Mouse (Mus musculus) neural tube, embryonic 11.5 days (tissue): ENCODE measurements around the gene Fibp. TPM values are rescaled to one million over a fixed set of nuclear protein-coding genes. Genes with fewer than 3 reads are reported as not detected.

ENCODE experiments used
- ATAC-seq: fragments of 200-750 bp; cut with Nextera tagmentation; 2 replicates; pipeline ENCODE4 v1.8.0; 2017; ENCODE audit warnings: moderate number of reproducible peaks, mild to moderate bottlenecking, moderate TSS enrichment, moderate library complexity; ENCODE audit not compliant: insufficient read depth, low FRiP score, low TSS enrichment
- DNase-seq: peaks from one replicate; pipeline ENCODE4 v3.0.0-alpha.2; 2015; ENCODE audit warnings: low spot score
- H3K27ac ChIP-seq: fragments of 300-500 bp; sonication (generic); 2 replicates; pipeline ENCODE4 v1.5.1; 2014; ENCODE audit warnings: low read depth, mild to moderate bottlenecking, low read length
- H3K27me3 ChIP-seq: fragments of 300-500 bp; sonication (generic); 2 replicates; pipeline ENCODE4 v1.6.1; 2014; ENCODE audit warnings: mild to moderate bottlenecking, low read length, mixed read lengths; ENCODE audit not compliant: control insufficient read depth, insufficient read depth
- H3K36me3 ChIP-seq: fragments of 300-500 bp; sonication (generic); 2 replicates; pipeline ENCODE4 v1.6.1; 2014; ENCODE audit warnings: mild to moderate bottlenecking, low read length, moderate library complexity, mixed read lengths; ENCODE audit not compliant: control insufficient read depth, insufficient read depth
- H3K4me1 ChIP-seq: fragments of 300-500 bp; sonication (generic); 2 replicates; pipeline ENCODE4 v1.6.1; 2014; ENCODE audit warnings: low read length, mixed read lengths; ENCODE audit not compliant: control insufficient read depth, insufficient read depth
- H3K4me2 ChIP-seq: fragments of 300-500 bp; sonication (generic); 2 replicates; pipeline ENCODE4 v1.6.1; 2014; ENCODE audit warnings: low read depth, mild to moderate bottlenecking, moderate library complexity
- H3K4me3 ChIP-seq: fragments of 300-500 bp; sonication (generic); 2 replicates; pipeline ENCODE4 v1.5.1; 2014; ENCODE audit warnings: low read depth, low read length
- H3K9ac ChIP-seq: fragments of 300-500 bp; sonication (generic); 2 replicates; pipeline ENCODE4 v1.6.1; 2014; ENCODE audit warnings: mild to moderate bottlenecking, low read length
- H3K9me3 ChIP-seq: fragments of 300-500 bp; sonication (generic); 2 replicates; pipeline ENCODE4 v1.6.1; 2016; ENCODE audit warnings: low read length; ENCODE audit not compliant: control insufficient read depth
- WGBS: fragments of 180-500 bp; shearing (Covaris S2); extraction: QIAGEN DNeasy Blood & Tissue Kit; methylation state at CpG from one replicate; pipeline ENCODE4 v1.1.7; 2014; 5-methylcytosine and 5-hydroxymethylcytosine counted together
- polyA plus RNA-seq: library from polyadenylated mRNA; unstranded; fragments of >200 nt; fragmentation: Nextera tagmentation; extraction: Ambion mirVana; gene quantifications from 2 replicates; pipeline ENCODE4 v1.2.1, GENCODE M21; 2014

Gene Fibp
- polyA plus RNA-seq, 1 experiment from 2014 or later = 119 TPM

DNA sequence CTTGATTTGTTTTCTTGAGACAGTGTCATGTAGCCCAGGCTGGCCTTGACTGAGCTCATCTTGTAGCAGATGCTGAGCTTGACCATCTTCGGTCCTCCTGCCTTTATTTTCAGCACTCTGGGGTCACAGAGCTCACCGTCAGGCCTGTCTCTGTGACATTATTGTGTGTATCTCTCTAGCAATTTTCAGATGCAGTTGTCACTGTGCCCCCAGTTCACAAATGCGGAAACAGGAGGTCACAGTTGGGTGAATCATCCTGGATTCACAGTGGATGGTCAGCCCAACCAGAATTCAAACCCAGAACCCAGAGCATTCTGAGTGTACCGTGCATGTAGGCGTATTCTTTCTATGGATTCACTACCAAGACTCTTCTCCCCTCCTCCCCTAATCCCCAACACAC is 14.7 kb upstream of the Fibp start:
- 92% methylated on average over 5 of the region's 5 CpGs for WGBS
- Histone ChIP-seq H3K4me2 (no peak overlapping the region), H3K36me3 (no peaks in the 10 kb centered on the region), H3K4me3 (no peak overlapping the region), H3K9ac (no peak overlapping the region), H3K9me3 (no peaks in the 10 kb centered on the region), H3K4me1 (peaks cover 8% of the 10 kb centered on the region), H3K27me3 (peaks cover 34% of the 10 kb centered on the region), H3K27ac (no peak overlapping the region)
- no peak for ATAC-seq
- DNase-seq = no peak

DNA sequence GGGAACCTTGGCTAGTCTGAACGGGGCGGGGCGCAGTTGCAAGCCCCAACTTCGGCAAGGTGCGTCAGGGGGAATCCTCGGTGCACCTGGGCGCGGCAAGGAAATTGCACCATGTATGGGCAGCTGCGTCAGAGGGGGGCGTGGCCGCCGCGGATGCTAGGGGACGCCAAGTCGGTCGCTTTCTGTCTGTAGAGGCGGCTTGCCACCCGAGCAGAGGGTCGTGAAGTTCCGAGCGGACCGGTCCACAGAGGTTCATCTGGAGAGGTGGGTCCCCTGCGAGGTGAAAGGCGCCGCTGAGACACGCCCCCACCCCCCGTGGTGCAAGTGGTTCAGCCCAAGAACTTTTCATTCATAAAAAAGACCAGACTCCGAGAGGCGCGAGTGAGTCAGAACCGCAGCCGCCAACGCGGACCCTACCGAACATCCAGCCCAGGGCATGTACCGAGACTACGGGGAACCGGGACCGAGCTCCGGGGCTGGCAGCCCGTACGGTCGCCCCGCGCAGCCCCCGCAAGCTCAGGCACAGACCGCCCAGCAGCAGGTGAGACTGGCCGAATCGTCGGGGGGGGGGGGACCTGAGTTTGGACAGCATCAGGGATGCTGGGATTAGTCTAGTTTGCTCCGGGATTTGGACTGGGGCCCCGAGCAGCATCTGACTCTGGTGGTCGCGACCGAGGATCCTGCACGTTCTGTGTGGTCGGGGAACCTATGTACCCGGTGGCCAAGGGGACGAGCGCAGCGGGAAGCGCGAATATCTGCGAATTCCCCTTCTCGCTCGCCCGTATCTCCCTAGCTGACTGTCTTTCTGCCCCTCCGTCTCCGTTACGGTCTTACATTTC is 12.7 kb upstream of the Fibp start, which contains the start of gene Fosl1:
Gene Fosl1 (plus strand): TSS at position 33 of the 839 bp plus-strand sequence.
- H3K9ac ChIP-seq = peak within 1 kb of the TSS; percentile 39; the same call in 1 of the 2 replicates
- peaks cover 34% of the 10 kb centered on the region for H3K27me3 ChIP-seq
- no peak within 1 kb of the TSS for H3K27ac ChIP-seq
- no peaks in the 10 kb centered on the region for H3K36me3 ChIP-seq
- peak within 1 kb of the TSS; percentile 47 for H3K4me3 ChIP-seq
- no peaks in the 10 kb centered on the region for H3K9me3 ChIP-seq
- ATAC-seq (no peak), DNase-seq (peak; percentile 66)
- peak within 1 kb of the TSS; percentile 90 for H3K4me2 ChIP-seq
- WGBS = under 1% methylated on average over 70 of the region's 70 CpGs
- peaks cover 8% of the 10 kb centered on the region for H3K4me1 ChIP-seq

DNA sequence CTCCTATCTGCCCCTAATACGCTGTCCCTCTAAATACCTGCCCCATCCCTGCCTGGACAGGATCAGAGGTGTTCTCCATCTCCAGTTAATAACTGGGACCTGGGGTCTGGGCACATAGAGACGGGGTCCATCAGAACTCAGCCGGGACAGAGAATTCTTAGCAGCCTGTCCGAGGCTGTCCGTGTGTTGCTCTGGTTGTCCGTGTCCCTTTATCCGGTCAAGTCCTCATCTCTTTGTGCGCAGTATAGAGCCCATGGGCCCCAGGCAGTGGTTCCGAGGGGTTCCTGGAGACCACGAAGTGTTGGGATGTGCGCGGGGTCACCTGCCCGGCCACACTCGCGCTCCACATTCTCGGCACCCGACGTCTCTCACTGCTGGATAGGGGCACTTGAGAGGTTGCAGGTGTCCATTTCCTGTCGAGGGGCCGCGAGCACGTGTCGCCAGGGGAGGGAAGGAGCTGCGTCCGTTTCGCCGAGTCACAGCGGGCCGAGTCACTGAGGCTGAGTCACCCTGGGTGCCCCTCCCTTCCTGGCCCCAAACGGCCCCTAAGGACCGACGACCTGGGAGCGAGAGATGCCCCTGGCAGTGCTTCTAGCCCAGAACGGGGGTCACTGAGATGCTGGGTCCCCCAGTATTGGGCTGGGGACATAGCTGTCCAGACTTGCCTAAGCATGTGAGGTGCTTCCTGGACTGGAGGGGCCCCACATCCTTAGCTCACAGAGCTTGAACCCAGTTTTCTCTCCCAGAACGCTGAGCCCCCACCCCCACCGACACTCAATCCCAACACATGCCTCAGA is 11.9 kb upstream of the Fibp start:
- no peak for ATAC-seq
- DNase-seq = peak; percentile 18
- Histone ChIP-seq H3K9ac (no peak overlapping the region), H3K36me3 (no peaks in the 10 kb centered on the region), H3K9me3 (no peaks in the 10 kb centered on the region), H3K27me3 (peaks cover 34% of the 10 kb centered on the region), H3K27ac (no peak overlapping the region), H3K4me2 (peak overlapping the region; percentile 90), H3K4me1 (peaks cover 8% of the 10 kb centered on the region), H3K4me3 (peak overlapping the region; percentile 47)
- 6% methylated on average over 36 of the region's 36 CpGs for WGBS

DNA sequence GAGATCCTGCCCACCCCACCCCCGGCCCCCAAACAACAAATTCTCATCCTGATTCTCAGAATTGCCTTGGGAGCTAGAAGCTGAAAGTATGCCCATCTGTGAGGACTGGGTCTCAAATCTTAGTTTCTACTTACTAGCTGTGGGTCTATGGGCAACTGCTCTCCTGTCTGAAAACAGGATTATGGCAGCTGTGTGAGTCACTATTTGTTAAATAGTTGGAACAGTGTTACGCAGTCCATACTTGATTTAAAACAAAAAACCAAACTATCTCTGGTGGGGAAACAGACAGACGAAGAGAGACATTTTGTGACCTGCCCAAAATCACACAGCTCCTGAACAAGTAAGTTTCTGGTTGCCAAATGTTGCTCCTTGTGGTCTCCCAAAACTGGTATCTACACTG is 10.7 kb upstream of the Fibp start:
- H3K9me3 ChIP-seq = no peaks in the 10 kb centered on the region
- DNase-seq (no peak), ATAC-seq (no peak)
- H3K27me3 ChIP-seq = peaks cover 34% of the 10 kb centered on the region
- H3K9ac ChIP-seq = no peak overlapping the region
- H3K4me3 ChIP-seq = no peak overlapping the region
- H3K27ac ChIP-seq = no peak overlapping the region
- no peak overlapping the region for H3K4me2 ChIP-seq
- 89% methylated on average over 3 of the region's 3 CpGs for WGBS
- peaks cover 8% of the 10 kb centered on the region for H3K4me1 ChIP-seq
- H3K36me3 ChIP-seq = no peaks in the 10 kb centered on the region

DNA sequence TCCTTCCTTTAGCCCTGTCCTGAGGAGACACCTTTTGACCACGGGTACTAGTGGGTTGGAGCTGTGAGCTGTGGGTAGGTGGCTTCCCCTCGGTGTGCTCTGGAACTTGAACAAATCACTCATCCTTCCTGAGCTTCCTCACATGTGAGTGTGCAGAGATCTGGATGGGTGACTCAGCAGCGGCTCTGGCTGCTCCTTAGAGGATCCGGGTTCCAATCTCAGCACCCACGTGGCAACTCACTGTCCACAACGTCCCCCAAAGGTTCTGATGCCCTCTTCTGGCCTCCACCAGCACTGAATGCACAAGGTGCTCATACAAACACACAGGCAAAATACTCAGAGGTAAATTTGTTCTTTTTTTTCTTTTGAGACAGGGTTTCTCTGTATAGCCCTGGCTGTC is 8.6 kb upstream of the Fibp start:
- H3K36me3 ChIP-seq = no peaks in the 10 kb centered on the region
- H3K9me3 ChIP-seq = no peaks in the 10 kb centered on the region
- DNase-seq (no peak), ATAC-seq (no peak)
- peaks cover 19% of the 10 kb centered on the region for H3K4me1 ChIP-seq
- H3K27me3 ChIP-seq = peaks cover 29% of the 10 kb centered on the region
- no peak overlapping the region for H3K9ac ChIP-seq
- no peak overlapping the region for H3K27ac ChIP-seq
- WGBS = 73% methylated on average over 6 of the region's 6 CpGs
- no peak overlapping the region for H3K4me3 ChIP-seq
- H3K4me2 ChIP-seq = no peak overlapping the region

DNA sequence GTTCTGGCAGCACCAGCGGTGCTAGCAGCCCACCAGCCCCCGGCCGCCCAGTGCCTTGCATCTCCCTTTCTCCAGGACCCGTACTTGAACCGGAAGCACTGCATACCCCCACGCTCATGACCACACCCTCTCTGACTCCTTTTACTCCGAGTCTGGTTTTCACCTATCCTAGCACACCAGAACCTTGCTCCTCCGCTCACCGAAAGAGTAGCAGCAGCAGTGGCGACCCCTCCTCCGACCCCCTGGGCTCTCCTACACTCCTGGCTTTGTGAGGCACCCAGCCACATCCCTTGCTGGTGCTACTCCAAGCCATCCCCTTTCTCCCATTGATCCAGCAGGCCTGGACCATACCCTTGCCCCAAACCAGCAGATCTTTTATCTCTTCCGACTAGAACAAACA is 5.4 kb upstream of the Fibp start:
- H3K4me3 ChIP-seq = no peak overlapping the region
- DNase-seq (no peak), ATAC-seq (no peak)
- no peak overlapping the region for H3K27ac ChIP-seq
- H3K27me3 ChIP-seq = peaks cover 5% of the 10 kb centered on the region; the same call in 1 of the 2 replicates
- H3K36me3 ChIP-seq = no peaks in the 10 kb centered on the region
- H3K4me2 ChIP-seq = peak overlapping the region; percentile 15; the same call in 1 of the 2 replicates
- no peaks in the 10 kb centered on the region for H3K9me3 ChIP-seq
- H3K4me1 ChIP-seq = peaks cover 13% of the 10 kb centered on the region
- 88% methylated on average over 12 of the region's 12 CpGs for WGBS
- H3K9ac ChIP-seq = 0 out of 2 replicates have a peak overlapping the region, but pooled peaks have one; percentile 11

DNA sequence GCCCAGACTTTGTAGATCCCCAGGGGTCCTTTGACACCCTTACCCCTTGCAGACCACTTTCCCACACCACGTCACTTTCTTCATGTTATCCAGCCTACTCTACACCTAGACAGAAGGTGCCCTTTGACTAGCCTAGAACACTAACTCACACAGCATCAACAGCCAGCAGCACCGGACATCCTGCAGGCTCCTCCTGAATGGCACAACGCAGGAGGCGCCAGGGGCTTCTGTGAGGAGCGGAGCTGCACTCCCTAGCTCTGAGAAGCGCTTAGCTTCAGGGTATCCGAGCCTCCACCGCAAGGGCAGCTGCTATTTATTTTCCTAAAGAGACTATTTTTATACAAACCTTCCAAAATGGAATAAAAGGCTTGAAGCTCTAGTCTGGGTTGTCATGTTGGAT is 4.8 kb upstream of the Fibp start:
- no peak overlapping the region for H3K27ac ChIP-seq

DNA sequence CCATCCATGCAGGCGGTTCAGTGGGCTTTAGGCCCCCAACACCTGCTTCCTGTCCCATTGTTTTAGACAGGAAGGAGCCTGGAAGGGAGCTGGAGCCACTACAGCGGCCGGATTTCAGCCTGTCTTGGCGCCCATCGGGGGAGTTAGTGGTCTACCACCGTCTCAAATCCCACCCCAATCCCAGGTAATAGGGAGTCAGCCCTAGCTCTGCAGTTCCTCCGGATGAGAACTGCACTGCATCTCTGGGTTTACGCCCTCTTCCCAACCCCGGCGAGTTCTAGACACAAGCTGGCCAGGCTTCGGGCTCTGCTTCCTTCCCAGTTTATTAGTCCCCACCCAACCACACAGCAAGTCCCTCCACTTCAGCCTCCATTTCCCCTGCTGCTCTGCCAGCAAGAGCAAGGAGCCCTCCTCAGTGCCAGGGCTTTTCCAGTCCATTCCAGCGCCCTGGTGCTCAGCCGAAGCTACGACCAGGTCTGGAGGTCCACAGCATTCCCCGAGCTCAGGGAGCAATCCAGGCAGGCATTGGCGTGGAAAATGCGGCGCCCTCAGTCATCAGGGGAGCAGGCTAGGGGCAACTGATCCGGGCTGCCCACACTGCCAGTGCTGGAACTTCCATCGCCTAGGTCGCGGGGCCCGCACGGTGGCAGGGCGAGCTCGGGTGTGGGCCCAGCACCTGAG is 4.0 kb upstream of the Fibp start:
- H3K4me2 ChIP-seq = peak overlapping the region; percentile 100
- no peaks in the 10 kb centered on the region for H3K9me3 ChIP-seq
- peak overlapping the region; percentile 76 for H3K4me3 ChIP-seq
- 2% methylated on average over 26 of the region's 26 CpGs for WGBS
- peak overlapping the region; percentile 87 for H3K27ac ChIP-seq
- ATAC-seq (no peak), DNase-seq (no peak)
- H3K9ac ChIP-seq = peak overlapping the region; percentile 82
- no peaks in the 10 kb centered on the region for H3K36me3 ChIP-seq
- H3K27me3 ChIP-seq = 0 out of 2 replicates have a peak, but pooled peaks cover 3% of the 10 kb centered on the region
- H3K4me1 ChIP-seq = peaks cover 19% of the 10 kb centered on the region

More for the DNA sequence above, 4.8 kb upstream of the Fibp start:
- H3K4me1 ChIP-seq = peaks cover 13% of the 10 kb centered on the region
- DNase-seq (no peak), ATAC-seq (no peak)
- 0 out of 2 replicates have a peak, but pooled peaks cover 3% of the 10 kb centered on the region for H3K27me3 ChIP-seq
- H3K4me3 ChIP-seq = peak overlapping the region; percentile 76
- peak overlapping the region; percentile 100 for H3K4me2 ChIP-seq
- H3K9ac ChIP-seq = peak overlapping the region; percentile 11; the same call in 1 of the 2 replicates
- H3K36me3 ChIP-seq = no peaks in the 10 kb centered on the region
- 73% methylated on average over 8 of the region's 8 CpGs for WGBS
- H3K9me3 ChIP-seq = no peaks in the 10 kb centered on the region
